In the genomic region with DNA sequence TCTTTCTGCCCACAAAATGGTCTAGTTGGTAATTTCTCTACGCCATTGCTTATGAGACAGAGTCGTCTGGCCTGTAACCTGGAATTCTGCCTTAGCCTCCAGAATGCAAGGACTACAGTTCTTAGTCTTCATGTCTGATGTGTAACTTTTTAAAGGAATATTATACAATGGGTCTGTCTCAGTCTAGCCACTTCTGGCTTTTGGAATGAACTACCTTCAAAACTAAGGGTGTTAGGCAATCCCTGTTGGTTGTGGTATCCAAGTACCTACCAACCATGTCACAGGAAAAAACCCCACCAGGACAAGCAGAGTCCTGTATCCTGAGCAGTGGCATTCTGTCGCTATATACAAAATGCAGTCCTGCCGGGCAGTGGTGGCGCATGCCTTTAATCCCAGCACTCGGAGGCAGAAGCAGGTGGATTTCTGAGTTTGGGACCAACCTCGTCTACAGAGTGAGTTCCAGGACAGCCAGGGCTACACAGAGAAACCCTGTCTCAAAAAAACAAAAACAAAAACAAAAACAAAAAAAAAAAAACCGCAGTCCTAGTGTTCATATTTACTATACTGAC, we compare ENCODE assay signal across 9 mouse cellular contexts. TPM values are rescaled to one million over a fixed set of nuclear protein-coding genes. Genes with fewer than 3 reads are reported as not detected.
DNase-seq lines count a peak whose midpoint lies in the region; ATAC-seq and TF ChIP-seq lines count a peak whose summit lies in the region.
"Had no signal": no experiment of that assay in that cellular context is flagged by ENCODE, and none has a peak within 500 bp of the region (broad histone marks: within the 10 kb centered on the region; RNA-seq: fewer than 3 reads in every experiment).

No protein-coding gene starts in this region.

- TF ChIP-seq RAD21 in MEL (IDR thresholded peaks at IDR 0.05; ENCODE audit: low read depth, low read length), result no peak

- no peak for DNase-seq in heart, postnatal 4 days
- no peak for DNase-seq in MEL (ENCODE audit: low read depth, low spot score)
- DNase-seq in hindbrain, embryonic 11.5 days (ENCODE audit: low spot score), result no peak
- peak; percentile 79 for DNase-seq in midbrain, embryonic 11.5 days (ENCODE audit: low spot score, missing footprints)
- DNase-seq in left cerebral cortex, adult 11 months (ENCODE audit: low spot score), result no peak
- DNase-seq in left cerebral cortex, postnatal 14 days (ENCODE audit: low spot score in 2 of 2), result no peak

- no peaks in the 10 kb centered on the region for H3K36me3 ChIP-seq in heart, embryonic 11.5 days (ENCODE audit: control insufficient read depth, insufficient read depth, low read length)
- H3K36me3 ChIP-seq in MEL (ENCODE audit: control insufficient read depth in 1 of 2, insufficient read depth in 2 of 2, low read length in 2 of 2), result peaks cover 6 to 8% of the 10 kb centered on the region in 2 experiments
- H3K36me3 ChIP-seq in hindbrain, embryonic 11.5 days (ENCODE audit: control insufficient read depth, insufficient read depth, low read length), result no peaks in the 10 kb centered on the region
- no peaks in the 10 kb centered on the region for H3K36me3 ChIP-seq in midbrain, embryonic 11.5 days (ENCODE audit: control insufficient read depth, insufficient read depth, low read length)

- H3K27ac ChIP-seq in heart, embryonic 11.5 days (ENCODE audit: low read depth, low read length), result peak overlapping the region; percentile 93
- peak overlapping the region; percentile 100 for H3K27ac ChIP-seq in MEL (ENCODE audit: control insufficient read depth, low read depth, low read length)
- H3K27ac ChIP-seq in hindbrain, embryonic 11.5 days (ENCODE audit: low read depth, low read length), result peak overlapping the region; percentile 94
- peak overlapping the region; percentile 97; the same call in 1 of the 2 replicates for H3K27ac ChIP-seq in midbrain, embryonic 11.5 days (ENCODE audit: low read depth, low read length)

- peak overlapping the region; percentile 65 for H3K4me2 ChIP-seq in heart, embryonic 11.5 days
- peak overlapping the region; percentile 33; the same call in 1 of the 2 replicates for H3K4me2 ChIP-seq in hindbrain, embryonic 11.5 days (replicated peaks; ENCODE audit: low read depth, low read length)
- H3K4me2 ChIP-seq in midbrain, embryonic 11.5 days, result peak overlapping the region; percentile 55

- H3K4me1 ChIP-seq in heart, embryonic 11.5 days (ENCODE audit: control insufficient read depth, insufficient read depth, low read length), result peaks cover 16% of the 10 kb centered on the region
- H3K4me1 ChIP-seq in MEL (ENCODE audit: control insufficient read depth in 1 of 2, insufficient read depth in 2 of 2, low read length in 2 of 2), result peaks cover 6 to 18% of the 10 kb centered on the region in 2 experiments; a peak in 3 of 4 replicates
- H3K4me1 ChIP-seq in hindbrain, embryonic 11.5 days (replicated peaks; ENCODE audit: control insufficient read depth, insufficient read depth, low read length), result peaks cover 5% of the 10 kb centered on the region; the same call in 1 of the 2 replicates
- peaks cover 13% of the 10 kb centered on the region for H3K4me1 ChIP-seq in midbrain, embryonic 11.5 days (ENCODE audit: control insufficient read depth, insufficient read depth, low read length)

- TF ChIP-seq CTCF in MEL (IDR thresholded peaks at IDR 0.05 in 2 of 3, conservative IDR thresholded peaks at IDR 0.05 in 1 of 3; ENCODE audit: control insufficient read depth in 1 of 3, insufficient read depth in 1 of 3, low read depth in 2 of 3, low read length in 3 of 3, poor library complexity in 1 of 3, severe bottlenecking in 1 of 3), result no peak

- peaks cover 10% of the 10 kb centered on the region; the same call in 1 of the 2 replicates for H3K27me3 ChIP-seq in heart, embryonic 11.5 days (ENCODE audit: control insufficient read depth, insufficient read depth, low read length)
- no peaks in the 10 kb centered on the region for H3K27me3 ChIP-seq in MEL (ENCODE audit: control insufficient read depth in 1 of 2, insufficient read depth in 2 of 2, low read length in 2 of 2)
- H3K27me3 ChIP-seq in hindbrain, embryonic 11.5 days (ENCODE audit: control insufficient read depth, insufficient read depth, low read length), result no peaks in the 10 kb centered on the region
- no peaks in the 10 kb centered on the region for H3K27me3 ChIP-seq in midbrain, embryonic 11.5 days (ENCODE audit: control insufficient read depth, insufficient read depth, low read length)

- TF ChIP-seq EP300 in MEL (IDR thresholded peaks at IDR 0.05; ENCODE audit: low read depth in 1 of 2, low read length in 2 of 2), result no peak

- intact Hi-C loops in left cerebral cortex, postnatal 14 days (cut with DNase I), result loop anchor here (5.0 kb wide), 1 partner anchor 46 kb away; a partner anchor contains a TSS

- no peak for ATAC-seq in heart, embryonic 11.5 days (replicated peaks; ENCODE audit: insufficient number of reproducible peaks, low FRiP score, low TSS enrichment)
- ATAC-seq in hindbrain, embryonic 11.5 days (ENCODE audit: low FRiP score), result no peak
- no peak for ATAC-seq in midbrain, embryonic 11.5 days (ENCODE audit: low FRiP score)
- ATAC-seq in cerebellum, adult (ENCODE audit: insufficient number of reproducible peaks, low FRiP score, low TSS enrichment), result no peak

- 76% methylated on average over 8 of the region's 8 CpGs for WGBS in heart, embryonic 11.5 days (ENCODE audit: insufficient replicate concordance)
- WGBS in hindbrain, embryonic 11.5 days, result 81% methylated on average over 8 of the region's 8 CpGs
- 74% methylated on average over 8 of the region's 8 CpGs for WGBS in midbrain, embryonic 11.5 days

- H3K4me3 ChIP-seq in heart, embryonic 11.5 days (ENCODE audit: low read depth, low read length), result peak overlapping the region; percentile 71
- peak overlapping the region; percentile 58 to 93 for H3K4me3 ChIP-seq in MEL (ENCODE audit: control insufficient read depth in 1 of 2, insufficient read depth in 1 of 2, low read depth in 2 of 2, low read length in 2 of 2)
- peak overlapping the region; percentile 37; the same call in 1 of the 2 replicates for H3K4me3 ChIP-seq in hindbrain, embryonic 11.5 days (ENCODE audit: low read depth, low read length)
- peak overlapping the region; percentile 97; the same call in 1 of the 2 replicates for H3K4me3 ChIP-seq in midbrain, embryonic 11.5 days (ENCODE audit: low read depth, low read length)

- TF ChIP-seq POLR2A in MEL (IDR thresholded peaks at IDR 0.05; ENCODE audit: control insufficient read depth in 1 of 2, insufficient read depth in 1 of 2, low read depth in 1 of 2, low read length in 2 of 2, poor library complexity in 1 of 2), result no peak

- peaks cover 17% of the 10 kb centered on the region for H3K79me2 ChIP-seq in MEL (ENCODE audit: control insufficient read depth, insufficient read depth, low read length, poor library complexity)

- no peaks in the 10 kb centered on the region for H3K9me3 ChIP-seq in heart, embryonic 11.5 days (replicated peaks; ENCODE audit: control insufficient read depth, low read length)
- H3K9me3 ChIP-seq in MEL (replicated peaks; ENCODE audit: insufficient read depth, low read length), result no peaks in the 10 kb centered on the region
- no peaks in the 10 kb centered on the region for H3K9me3 ChIP-seq in hindbrain, embryonic 11.5 days (ENCODE audit: control insufficient read depth, low read length)
- H3K9me3 ChIP-seq in midbrain, embryonic 11.5 days (ENCODE audit: control insufficient read depth, low read length), result no peaks in the 10 kb centered on the region

- peak overlapping the region; percentile 66 for H3K9ac ChIP-seq in heart, embryonic 11.5 days (ENCODE audit: low read depth, low read length)
- H3K9ac ChIP-seq in MEL (ENCODE audit: control insufficient read depth, low read depth, low read length, poor library complexity, severe bottlenecking), result peak overlapping the region; percentile 99
- peak overlapping the region; percentile 54; the same call in 1 of the 2 replicates for H3K9ac ChIP-seq in hindbrain, embryonic 11.5 days (ENCODE audit: low read depth, low read length)
- peak overlapping the region; percentile 74; the same call in 1 of the 2 replicates for H3K9ac ChIP-seq in midbrain, embryonic 11.5 days (ENCODE audit: low read length)

RNA-seq across cellular contexts. Expression of a gene that starts 1.4 kb away (rescaled TPM):
- 449 and 481 TPM in 2 replicates for polyA plus RNA-seq in heart, embryonic 11.5 days (2014; fragmentation: Nextera tagmentation; extraction: Ambion mirVana)
- total RNA-seq in heart, postnatal 4 days (2021), result 100 to 1,000 TPM; 415 to 442 TPM
- total RNA-seq in MEL (2012; rRNA removed), result 979 and 1,089 TPM in 2 replicates
- 1,000 to 10,000 TPM in 1 of 2 experiments, 100 to 1,000 TPM in 1; 183 to 1,037 TPM for polyA plus RNA-seq in MEL (2012; ENCODE audit: insufficient read depth in 1 of 2, insufficient read length in 2 of 2, low read depth in 1 of 2, low replicate concordance in 2 of 2, missing spikeins in 1 of 2)
- polyA plus RNA-seq in hindbrain, embryonic 11.5 days (2014; fragmentation: Nextera tagmentation; extraction: Ambion mirVana), result 519 and 526 TPM in 2 replicates
- 535 and 571 TPM in 2 replicates for polyA plus RNA-seq in midbrain, embryonic 11.5 days (2014; fragmentation: Nextera tagmentation; extraction: Ambion mirVana)
- total RNA-seq in left cerebral cortex, postnatal 14 days (2021), result 100 to 1,000 TPM; 478 to 505 TPM

RNA-seq across cellular contexts. Expression of a gene that starts 7.3 kb away (rescaled TPM):
- polyA plus RNA-seq in heart, embryonic 11.5 days (2014; fragmentation: Nextera tagmentation; extraction: Ambion mirVana), result 0.44 TPM in 1 of 2 replicates, not detected in the other
- total RNA-seq in heart, postnatal 4 days (2021), result not detected
- total RNA-seq in MEL (2012; rRNA removed), result 1.1 TPM in 1 of 2 replicates, not detected in the other
- 10 to 100 TPM in 1 of 2 experiments, not detected in 1; 15.6 TPM for polyA plus RNA-seq in MEL (2012; ENCODE audit: insufficient read depth in 1 of 2, insufficient read length in 2 of 2, low read depth in 1 of 2, low replicate concordance in 2 of 2, missing spikeins in 1 of 2)
- not detected in 2 replicates for polyA plus RNA-seq in hindbrain, embryonic 11.5 days (2014; fragmentation: Nextera tagmentation; extraction: Ambion mirVana)
- 0.94 TPM in 1 of 2 replicates, not detected in the other for polyA plus RNA-seq in midbrain, embryonic 11.5 days (2014; fragmentation: Nextera tagmentation; extraction: Ambion mirVana)
- total RNA-seq in left cerebral cortex, postnatal 14 days (2021), result not detected
- total RNA-seq: neutrophil, adult 5-6 weeks had no signal

RNA-seq across cellular contexts. Expression of a gene that starts 8.3 kb away (rescaled TPM):
- not detected in 2 replicates for polyA plus RNA-seq in heart, embryonic 11.5 days (2014; fragmentation: Nextera tagmentation; extraction: Ambion mirVana)
- total RNA-seq in heart, postnatal 4 days (2021), result not detected
- 0.04 TPM in 1 of 2 replicates, not detected in the other for total RNA-seq in MEL (2012; rRNA removed)
- polyA plus RNA-seq in MEL (2012; ENCODE audit: insufficient read depth in 1 of 2, insufficient read length in 2 of 2, low read depth in 1 of 2, low replicate concordance in 2 of 2, missing spikeins in 1 of 2), result under 1 TPM in 1 of 2 experiments, not detected in 1; 0.03 TPM
- not detected in 2 replicates for polyA plus RNA-seq in hindbrain, embryonic 11.5 days (2014; fragmentation: Nextera tagmentation; extraction: Ambion mirVana)
- polyA plus RNA-seq in midbrain, embryonic 11.5 days (2014; fragmentation: Nextera tagmentation; extraction: Ambion mirVana), result not detected in 2 replicates
- not detected for total RNA-seq in left cerebral cortex, postnatal 14 days (2021)
- total RNA-seq: neutrophil, adult 5-6 weeks had no signal

RNA-seq across cellular contexts. Expression of a gene that starts 10.7 kb away (rescaled TPM):
- 0.42 TPM in 1 of 2 replicates, not detected in the other for polyA plus RNA-seq in heart, embryonic 11.5 days (2014; fragmentation: Nextera tagmentation; extraction: Ambion mirVana)
- total RNA-seq in heart, postnatal 4 days (2021), result not detected
- not detected in 2 replicates for total RNA-seq in MEL (2012; rRNA removed)
- under 1 TPM in 1 of 2 experiments, not detected in 1; 0.10 TPM for polyA plus RNA-seq in MEL (2012; ENCODE audit: insufficient read depth in 1 of 2, insufficient read length in 2 of 2, low read depth in 1 of 2, low replicate concordance in 2 of 2, missing spikeins in 1 of 2)
- not detected in 2 replicates for polyA plus RNA-seq in hindbrain, embryonic 11.5 days (2014; fragmentation: Nextera tagmentation; extraction: Ambion mirVana)
- polyA plus RNA-seq in midbrain, embryonic 11.5 days (2014; fragmentation: Nextera tagmentation; extraction: Ambion mirVana), result not detected in 2 replicates
- not detected for total RNA-seq in left cerebral cortex, postnatal 14 days (2021)
- total RNA-seq: neutrophil, adult 5-6 weeks had no signal

RNA-seq across cellular contexts. Expression of a gene that starts 11.5 kb away (rescaled TPM):
- not detected in 2 replicates for polyA plus RNA-seq in heart, embryonic 11.5 days (2014; fragmentation: Nextera tagmentation; extraction: Ambion mirVana)
- not detected for total RNA-seq in heart, postnatal 4 days (2021)
- not detected in 2 replicates for total RNA-seq in MEL (2012; rRNA removed)
- polyA plus RNA-seq in MEL (2012; ENCODE audit: insufficient read depth in 1 of 2, insufficient read length in 2 of 2, low read depth in 1 of 2, low replicate concordance in 2 of 2, missing spikeins in 1 of 2), result under 1 TPM in 1 of 2 experiments, not detected in 1; 0.07 TPM
- polyA plus RNA-seq in hindbrain, embryonic 11.5 days (2014; fragmentation: Nextera tagmentation; extraction: Ambion mirVana), result not detected in 2 replicates
- polyA plus RNA-seq in midbrain, embryonic 11.5 days (2014; fragmentation: Nextera tagmentation; extraction: Ambion mirVana), result not detected in 2 replicates
- total RNA-seq in left cerebral cortex, postnatal 14 days (2021), result under 1 TPM; 0.27 to 0.44 TPM
- total RNA-seq: neutrophil, adult 5-6 weeks had no signal

Comparison
In these comparisons a context has a peak if more than half of its experiments do, and no peak if none do; other contexts are left out.
1. H3K4me3 ChIP-seq: peak in every context shown above with its lines; median percentile 97 in midbrain, embryonic 11.5 days; 76 in MEL; 71 in heart, embryonic 11.5 days; 37 in hindbrain, embryonic 11.5 days.